Mouse (Mus musculus) limb, embryonic 11.5 days (tissue): ENCODE measurements around the gene Tmem178b. TPM values are rescaled to one million over a fixed set of nuclear protein-coding genes. Genes with fewer than 3 reads are reported as not detected.

Experiments
- ATAC-seq: fragments of 200-750 bp; cut with Nextera tagmentation; 2 replicates; pipeline ENCODE4 v1.8.0; 2017; ENCODE audit warnings: low read depth; ENCODE audit not compliant: insufficient number of reproducible peaks, low FRiP score, low TSS enrichment
- DNase-seq: peaks from one replicate; pipeline ENCODE4 v3.0.0-alpha.2; 2015; ENCODE audit warnings: low spot score
- H3K27ac ChIP-seq: fragments of 300-500 bp; sonication (generic); replicated peaks from 2 replicates; pipeline ENCODE4 v1.5.1; 2014; ENCODE audit warnings: low read depth, mild to moderate bottlenecking, low read length
- H3K27me3 ChIP-seq: fragments of 300-500 bp; sonication (generic); 2 replicates; pipeline ENCODE4 v1.6.1; 2014; ENCODE audit warnings: mild to moderate bottlenecking, low read length, mixed read lengths; ENCODE audit not compliant: control insufficient read depth, insufficient read depth
- H3K36me3 ChIP-seq: fragments of 300-500 bp; sonication (generic); 2 replicates; pipeline ENCODE4 v1.6.1; 2014; ENCODE audit warnings: mild to moderate bottlenecking, low read length, moderate library complexity, mixed read lengths; ENCODE audit not compliant: control insufficient read depth, insufficient read depth
- H3K4me1 ChIP-seq: fragments of 300-500 bp; sonication (generic); 2 replicates; pipeline ENCODE4 v1.6.1; 2014; ENCODE audit warnings: low read length, mixed read lengths; ENCODE audit not compliant: control insufficient read depth, insufficient read depth
- H3K4me2 ChIP-seq: fragments of 300-500 bp; sonication (generic); 2 replicates; pipeline ENCODE4 v1.6.1; 2014; ENCODE audit warnings: low read depth, mild to moderate bottlenecking, moderate library complexity; ENCODE audit not compliant: severe bottlenecking
- H3K4me3 ChIP-seq: fragments of 300-500 bp; sonication (generic); 2 replicates; pipeline ENCODE4 v1.5.1; 2014; ENCODE audit warnings: low read depth, low read length
- H3K9ac ChIP-seq: fragments of 300-500 bp; sonication (generic); 2 replicates; pipeline ENCODE4 v1.6.1; 2014; ENCODE audit warnings: mild to moderate bottlenecking, low read length
- H3K9me3 ChIP-seq: fragments of 300-500 bp; sonication (generic); 2 replicates; pipeline ENCODE4 v1.6.1; 2016; ENCODE audit warnings: low read length; ENCODE audit not compliant: control insufficient read depth
- WGBS: fragments of 180-500 bp; shearing (Covaris S2); extraction: QIAGEN DNeasy Blood & Tissue Kit; methylation state at CpG from one replicate; pipeline ENCODE4 v1.1.7; 2014; 5-methylcytosine and 5-hydroxymethylcytosine counted together
- polyA plus RNA-seq: library from polyadenylated mRNA; unstranded; fragments of >200 nt; fragmentation: Nextera tagmentation; extraction: Ambion mirVana; gene quantifications from 2 replicates; pipeline ENCODE4 v1.2.1, GENCODE M21; 2014

The Tmem178b gene
- polyA plus RNA-seq, 1 experiment from 2014 or later, result 0.27 TPM

GRCm38 (mm10) chr6:40049909-40050484 lies 176.9 kb downstream of the Tmem178b start:
- Histone ChIP-seq H3K27me3 (no peaks in the 10 kb centered on the region), H3K4me1 (no peaks in the 10 kb centered on the region), H3K4me2 (no peak overlapping the region), H3K9me3 (no peaks in the 10 kb centered on the region), H3K4me3 (no peak overlapping the region), H3K36me3 (no peaks in the 10 kb centered on the region), H3K9ac (no peak overlapping the region), H3K27ac (no peak overlapping the region)
- WGBS, result 86% methylated on average over 4 of the region's 6 CpGs
- no peak for ATAC-seq
- DNase-seq, result no peak

DNA sequence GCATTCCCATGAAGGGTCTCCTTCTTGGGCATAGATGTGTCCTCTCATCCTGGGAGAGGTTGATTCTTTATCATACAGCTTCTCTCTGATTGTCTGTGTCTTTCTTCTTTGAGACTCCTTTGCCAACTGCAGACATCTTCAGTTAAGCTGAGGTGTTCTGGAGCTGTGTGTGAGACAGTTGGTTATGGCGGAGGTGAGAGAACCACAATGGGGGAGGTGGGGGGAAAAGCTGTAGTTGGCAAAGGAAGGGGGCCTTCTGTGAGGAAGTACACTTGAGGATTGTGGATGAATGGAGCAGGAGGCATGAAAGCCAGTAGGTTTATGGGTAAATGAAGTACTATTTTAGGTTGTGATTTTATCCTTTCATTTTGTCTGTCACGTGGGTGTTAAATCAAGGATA lies 178.6 kb downstream of the Tmem178b start:
- no peak overlapping the region for H3K4me3 ChIP-seq
- H3K36me3 ChIP-seq, result no peaks in the 10 kb centered on the region
- H3K27ac ChIP-seq, result no peak overlapping the region
- H3K27me3 ChIP-seq, result no peaks in the 10 kb centered on the region
- H3K4me2 ChIP-seq, result no peak overlapping the region
- DNase-seq (no peak), ATAC-seq (no peak)
- WGBS, result 84% methylated on average over 2 of the region's 2 CpGs
- H3K9me3 ChIP-seq, result no peaks in the 10 kb centered on the region
- no peak overlapping the region for H3K9ac ChIP-seq
- no peaks in the 10 kb centered on the region for H3K4me1 ChIP-seq

GRCm38 (mm10) chr6:40052593-40052992 lies 179.5 kb downstream of the Tmem178b start:
- H3K9me3 ChIP-seq, result no peaks in the 10 kb centered on the region
- no peak overlapping the region for H3K27ac ChIP-seq
- H3K4me3 ChIP-seq, result no peak overlapping the region
- no peaks in the 10 kb centered on the region for H3K27me3 ChIP-seq
- no peaks in the 10 kb centered on the region for H3K4me1 ChIP-seq
- no peak overlapping the region for H3K4me2 ChIP-seq
- no peaks in the 10 kb centered on the region for H3K36me3 ChIP-seq
- WGBS, result 69% methylated on average over 1 of the region's 1 CpGs
- ATAC-seq (no peak), DNase-seq (no peak)
- H3K9ac ChIP-seq, result no peak overlapping the region

- H3K36me3 ChIP-seq, result no peaks in the 10 kb centered on the region
- H3K9ac ChIP-seq, result no peak overlapping the region
- no peaks in the 10 kb centered on the region for H3K4me1 ChIP-seq
- H3K4me2 ChIP-seq, result no peak overlapping the region
- DNase-seq, result no peak
- no peak for ATAC-seq
- H3K27me3 ChIP-seq, result no peaks in the 10 kb centered on the region
- no peaks in the 10 kb centered on the region for H3K9me3 ChIP-seq
- H3K27ac ChIP-seq, result no peak overlapping the region
- WGBS, result 69% methylated on average over 3 of the region's 3 CpGs
- H3K4me3 ChIP-seq, result no peak overlapping the region
Measured at GRCm38 (mm10) chr6:40059466-40059865, 186.4 kb downstream of the Tmem178b start.

GRCm38 (mm10) chr6:40061327-40062189 lies 188.5 kb downstream of the Tmem178b start:
- no peaks in the 10 kb centered on the region for H3K9me3 ChIP-seq
- no peaks in the 10 kb centered on the region for H3K27me3 ChIP-seq
- 86% methylated on average over 5 of the region's 5 CpGs for WGBS
- no peaks in the 10 kb centered on the region for H3K36me3 ChIP-seq
- H3K9ac ChIP-seq, result no peak overlapping the region
- H3K27ac ChIP-seq, result no peak overlapping the region
- ATAC-seq, result no peak
- H3K4me1 ChIP-seq, result no peaks in the 10 kb centered on the region
- H3K4me2 ChIP-seq, result no peak overlapping the region
- no peak overlapping the region for H3K4me3 ChIP-seq
- no peak for DNase-seq

GRCm38 (mm10) chr6:40062190-40062501 lies 189.1 kb downstream of the Tmem178b start:
- H3K4me2 ChIP-seq, result no peak overlapping the region
- H3K9ac ChIP-seq, result no peak overlapping the region
- H3K27ac ChIP-seq, result no peak overlapping the region
- H3K27me3 ChIP-seq, result no peaks in the 10 kb centered on the region
- DNase-seq (no peak), ATAC-seq (no peak)
- H3K36me3 ChIP-seq, result no peaks in the 10 kb centered on the region
- WGBS, result 89% methylated on average over 7 of the region's 7 CpGs
- no peaks in the 10 kb centered on the region for H3K4me1 ChIP-seq
- no peak overlapping the region for H3K4me3 ChIP-seq
- H3K9me3 ChIP-seq, result no peaks in the 10 kb centered on the region

GRCm38 (mm10) chr6:40063438-40063837 lies 190.4 kb downstream of the Tmem178b start:
- H3K4me1 ChIP-seq, result no peaks in the 10 kb centered on the region
- no peak overlapping the region for H3K27ac ChIP-seq
- H3K9me3 ChIP-seq, result no peaks in the 10 kb centered on the region
- H3K9ac ChIP-seq, result no peak overlapping the region
- no peak for ATAC-seq
- no peaks in the 10 kb centered on the region for H3K27me3 ChIP-seq
- no peaks in the 10 kb centered on the region for H3K36me3 ChIP-seq
- no peak overlapping the region for H3K4me2 ChIP-seq
- DNase-seq, result no peak
- H3K4me3 ChIP-seq, result no peak overlapping the region
- WGBS, result 82% methylated on average over 1 of the region's 1 CpGs

DNA sequence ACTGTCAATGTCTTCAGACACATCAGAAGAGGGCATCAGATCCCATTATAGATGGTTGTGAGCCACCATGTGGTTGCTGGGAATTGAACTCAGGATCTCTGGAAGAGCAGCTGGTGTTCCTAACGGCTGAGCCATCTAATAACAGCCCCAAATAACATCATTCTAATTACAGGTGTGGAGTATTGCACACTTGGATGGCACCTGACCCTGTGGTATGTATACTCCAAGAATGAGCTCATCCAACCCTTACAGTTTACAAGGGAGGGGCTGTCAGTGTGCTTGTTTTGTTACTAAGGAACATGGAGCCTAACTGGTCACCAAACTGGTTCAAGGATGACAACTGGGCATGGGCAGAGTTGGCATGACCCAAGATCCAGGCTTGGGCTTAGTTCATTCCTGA lies 190.8 kb downstream of the Tmem178b start:
- no peak overlapping the region for H3K4me2 ChIP-seq
- H3K9me3 ChIP-seq, result no peaks in the 10 kb centered on the region
- no peaks in the 10 kb centered on the region for H3K36me3 ChIP-seq
- DNase-seq (no peak), ATAC-seq (no peak)
- WGBS, result 74% methylated on average over 1 of the region's 1 CpGs
- no peak overlapping the region for H3K9ac ChIP-seq
- H3K27ac ChIP-seq, result no peak overlapping the region
- H3K4me1 ChIP-seq, result no peaks in the 10 kb centered on the region
- H3K27me3 ChIP-seq, result no peaks in the 10 kb centered on the region
- no peak overlapping the region for H3K4me3 ChIP-seq
